Mouse (Mus musculus) embryonic facial prominence, embryonic 14.5 days (tissue): ENCODE data around the gene Il27ra. TPM values are rescaled to one million over a fixed set of nuclear protein-coding genes. Genes with fewer than 3 reads are reported as not detected.
A peak's percentile ranks its signal among the peaks of the same experiment; 100 is the strongest.

ENCODE experiments used
- ATAC-seq: fragments of 200-750 bp; cut with Nextera tagmentation; 2 replicates; pipeline ENCODE4 v1.8.0; 2017; ENCODE audit warnings: low read depth, moderate number of reproducible peaks, moderate TSS enrichment
- DNase-seq: peaks from one replicate; pipeline ENCODE4 v3.0.0-alpha.2; 2015; ENCODE audit warnings: low spot score
- H3K27ac ChIP-seq: fragments of 300-500 bp; sonication (generic); replicated peaks from 2 replicates; pipeline ENCODE4 v1.5.1; 2014; ENCODE audit warnings: low read depth, mild to moderate bottlenecking, low read length, moderate library complexity
- H3K27me3 ChIP-seq: fragments of 300-500 bp; sonication (generic); replicated peaks from 2 replicates; pipeline ENCODE4 v1.6.1; 2014; ENCODE audit warnings: low read length; ENCODE audit not compliant: control insufficient read depth, insufficient read depth
- H3K36me3 ChIP-seq: fragments of 300-500 bp; sonication (generic); 2 replicates; pipeline ENCODE4 v1.6.1; 2014; ENCODE audit warnings: low read length, mixed read lengths; ENCODE audit not compliant: control insufficient read depth, insufficient read depth
- H3K4me1 ChIP-seq: fragments of 300-500 bp; sonication (generic); 2 replicates; pipeline ENCODE4 v1.6.1; 2014; ENCODE audit warnings: antibody characterized with exemption, low read length; ENCODE audit not compliant: control insufficient read depth, insufficient read depth
- H3K4me2 ChIP-seq: fragments of 300-500 bp; sonication (generic); 2 replicates; pipeline ENCODE4 v1.6.1; 2014; ENCODE audit warnings: low read depth, mild to moderate bottlenecking, low read length, moderate library complexity, mixed read lengths
- H3K4me3 ChIP-seq: fragments of 300-500 bp; sonication (generic); 2 replicates; pipeline ENCODE4 v1.5.1; 2014; ENCODE audit warnings: low read depth, mild to moderate bottlenecking, low read length
- H3K9ac ChIP-seq: fragments of 300-500 bp; sonication (generic); 2 replicates; pipeline ENCODE4 v1.6.1; 2014; ENCODE audit warnings: low read depth, mild to moderate bottlenecking, low read length, moderate library complexity, mixed read lengths
- H3K9me3 ChIP-seq: fragments of 300-500 bp; sonication (generic); 2 replicates; pipeline ENCODE4 v1.6.1; 2016; ENCODE audit warnings: low read length; ENCODE audit not compliant: control insufficient read depth
- WGBS: fragments of 180-500 bp; shearing (Covaris S2); extraction: QIAGEN DNeasy Blood & Tissue Kit; methylation state at CpG from one replicate; pipeline ENCODE4 v1.1.7; 2014; 5-methylcytosine and 5-hydroxymethylcytosine counted together
- polyA plus RNA-seq: library from polyadenylated mRNA; unstranded; fragments of >200 nt; fragmentation: Nextera tagmentation; extraction: Ambion mirVana; gene quantifications from 2 replicates; pipeline ENCODE4 v1.2.1, GENCODE M21; 2014

Gene Il27ra
- polyA plus RNA-seq, 1 experiment from 2014 or later, result 1.5 TPM

GRCm38 (mm10) chr8:84076849-84077248 is 34.5 kb upstream of the Il27ra start:
- H3K4me2 ChIP-seq, result no peak overlapping the region
- H3K9ac ChIP-seq, result no peak overlapping the region
- ATAC-seq, result peak; percentile 19; the same call in 1 of the 2 replicates
- no peak overlapping the region for H3K4me3 ChIP-seq
- H3K9me3 ChIP-seq, result no peaks in the 10 kb centered on the region
- H3K36me3 ChIP-seq, result peaks cover 18% of the 10 kb centered on the region
- H3K4me1 ChIP-seq, result no peaks in the 10 kb centered on the region
- DNase-seq, result no peak
- no peak overlapping the region for H3K27ac ChIP-seq
- 73% methylated on average over 3 of the region's 3 CpGs for WGBS
- H3K27me3 ChIP-seq, result no peaks in the 10 kb centered on the region

GRCm38 (mm10) chr8:84076412-84076811 is 34.0 kb upstream of the Il27ra start:
- H3K36me3 ChIP-seq, result peaks cover 16% of the 10 kb centered on the region
- no peak overlapping the region for H3K27ac ChIP-seq
- H3K4me1 ChIP-seq, result no peaks in the 10 kb centered on the region
- H3K27me3 ChIP-seq, result no peaks in the 10 kb centered on the region
- WGBS, result 100% methylated on average over 1 of the region's 1 CpGs
- H3K9me3 ChIP-seq, result no peaks in the 10 kb centered on the region
- H3K9ac ChIP-seq, result no peak overlapping the region
- no peak overlapping the region for H3K4me3 ChIP-seq
- no peak for DNase-seq
- ATAC-seq, result no peak
- H3K4me2 ChIP-seq, result no peak overlapping the region

GRCm38 (mm10) chr8:84073230-84073976 is 31.0 kb upstream of the Il27ra start:
- WGBS, result 60% methylated on average over 10 of the region's 10 CpGs
- DNase-seq, result no peak
- no peaks in the 10 kb centered on the region for H3K4me1 ChIP-seq
- H3K27ac ChIP-seq, result no peak overlapping the region
- peak overlapping the region; percentile 42; the same call in 1 of the 2 replicates for H3K9ac ChIP-seq
- H3K4me3 ChIP-seq, result no peak overlapping the region
- H3K9me3 ChIP-seq, result no peaks in the 10 kb centered on the region
- H3K27me3 ChIP-seq, result no peaks in the 10 kb centered on the region
- no peak for ATAC-seq
- H3K4me2 ChIP-seq, result no peak overlapping the region
- H3K36me3 ChIP-seq, result 0 out of 2 replicates have a peak, but pooled peaks cover 4% of the 10 kb centered on the region

- no peaks in the 10 kb centered on the region for H3K9me3 ChIP-seq
- 0 out of 2 replicates have a peak, but pooled peaks cover 4% of the 10 kb centered on the region for H3K36me3 ChIP-seq
- H3K4me1 ChIP-seq, result peaks cover 4% of the 10 kb centered on the region
- 93% methylated on average over 10 of the region's 10 CpGs for WGBS
- no peak overlapping the region for H3K4me3 ChIP-seq
- no peak overlapping the region for H3K4me2 ChIP-seq
- H3K27ac ChIP-seq, result no peak overlapping the region
- H3K9ac ChIP-seq, result no peak overlapping the region
- no peak for DNase-seq
- ATAC-seq, result no peak
- H3K27me3 ChIP-seq, result no peaks in the 10 kb centered on the region
These were observed 29.9 kb upstream of the Il27ra start for GRCm38 (mm10) chr8:84072321-84072720.

GRCm38 (mm10) chr8:84071921-84072320 is 29.5 kb upstream of the Il27ra start:
- H3K4me2 ChIP-seq, result no peak overlapping the region
- no peaks in the 10 kb centered on the region for H3K9me3 ChIP-seq
- DNase-seq (no peak), ATAC-seq (no peak)
- H3K36me3 ChIP-seq, result no peaks in the 10 kb centered on the region
- H3K9ac ChIP-seq, result no peak overlapping the region
- H3K4me1 ChIP-seq, result peaks cover 4% of the 10 kb centered on the region
- no peaks in the 10 kb centered on the region for H3K27me3 ChIP-seq
- no peak overlapping the region for H3K27ac ChIP-seq
- H3K4me3 ChIP-seq, result no peak overlapping the region
- 56% methylated on average over 3 of the region's 3 CpGs for WGBS

GRCm38 (mm10) chr8:84070667-84071066 is 28.3 kb upstream of the Il27ra start:
- Histone ChIP-seq H3K27ac (no peak overlapping the region), H3K4me2 (no peak overlapping the region), H3K27me3 (no peaks in the 10 kb centered on the region), H3K9me3 (no peaks in the 10 kb centered on the region), H3K9ac (no peak overlapping the region), H3K4me1 (peaks cover 4% of the 10 kb centered on the region), H3K4me3 (no peak overlapping the region), H3K36me3 (no peaks in the 10 kb centered on the region)
- 76% methylated on average over 2 of the region's 2 CpGs for WGBS
- ATAC-seq (no peak), DNase-seq (no peak)

GRCm38 (mm10) chr8:84070241-84070640 is 27.9 kb upstream of the Il27ra start:
- no peak overlapping the region for H3K4me2 ChIP-seq
- no peaks in the 10 kb centered on the region for H3K36me3 ChIP-seq
- H3K9me3 ChIP-seq, result no peaks in the 10 kb centered on the region
- WGBS, result 85% methylated on average over 5 of the region's 5 CpGs
- no peaks in the 10 kb centered on the region for H3K27me3 ChIP-seq
- no peak for ATAC-seq
- peaks cover 7% of the 10 kb centered on the region for H3K4me1 ChIP-seq
- no peak overlapping the region for H3K27ac ChIP-seq
- no peak overlapping the region for H3K4me3 ChIP-seq
- no peak overlapping the region for H3K9ac ChIP-seq
- DNase-seq, result no peak

GRCm38 (mm10) chr8:84069750-84070149 is 27.4 kb upstream of the Il27ra start:
- ATAC-seq (no peak), DNase-seq (no peak)
- H3K4me2 ChIP-seq, result no peak overlapping the region
- no peaks in the 10 kb centered on the region for H3K9me3 ChIP-seq
- no peaks in the 10 kb centered on the region for H3K36me3 ChIP-seq
- no peaks in the 10 kb centered on the region for H3K27me3 ChIP-seq
- WGBS, result 60% methylated on average over 2 of the region's 2 CpGs
- no peak overlapping the region for H3K4me3 ChIP-seq
- H3K27ac ChIP-seq, result no peak overlapping the region
- peaks cover 7% of the 10 kb centered on the region for H3K4me1 ChIP-seq
- H3K9ac ChIP-seq, result peak overlapping the region; percentile 16; the same call in 1 of the 2 replicates

GRCm38 (mm10) chr8:84069169-84069568 is 26.8 kb upstream of the Il27ra start:
- Histone ChIP-seq H3K9me3 (no peaks in the 10 kb centered on the region), H3K4me3 (no peak overlapping the region), H3K27me3 (no peaks in the 10 kb centered on the region), H3K27ac (no peak overlapping the region), H3K4me2 (no peak overlapping the region), H3K9ac (peak overlapping the region; percentile 16; the same call in 1 of the 2 replicates), H3K4me1 (peaks cover 7% of the 10 kb centered on the region), H3K36me3 (no peaks in the 10 kb centered on the region)
- DNase-seq (no peak), ATAC-seq (no peak)
- 19% methylated on average over 1 of the region's 1 CpGs for WGBS
